Mouse (Mus musculus) ES-E14 (cell line): ENCODE results near the gene Lcn5. TPM values are rescaled to one million over a fixed set of nuclear protein-coding genes. Genes with fewer than 3 reads are reported as not detected.

Experiments used
- total RNA-seq: library from RNA; depleted of rRNA; stranded (reverse); fragments of 300-350 nt; gene quantifications from 2 replicates; pipeline ENCODE4 v1.2.3, GENCODE M21; 2012; rRNA removed

Lcn5 gene
- total RNA-seq, 1 experiment, result not detected

Other genes with a start within 250 kb of the Lcn5 start
- gene Fut7, start 234.7 kb upstream of the Lcn5 start, total RNA-seq, result 0.37 TPM in 1 of 2 replicates, not detected in the other
- gene Abca2, start 229.2 kb upstream of the Lcn5 start, total RNA-seq, result 12.6 and 21.9 TPM in 2 replicates
- gene Clic3, start 201.1 kb upstream of the Lcn5 start, total RNA-seq, result 0.32 and 1.5 TPM in 2 replicates
- 4.8 and 7.2 TPM in 2 replicates for gene Paxx, start 196.9 kb upstream of the Lcn5 start, total RNA-seq
- 0.98 and 1.3 TPM in 2 replicates for gene Ptgds, start 187.9 kb upstream of the Lcn5 start, total RNA-seq
- not detected in 2 replicates for gene Lcn12, start 164.0 kb upstream of the Lcn5 start, total RNA-seq
- gene Fbxw5, start 157.2 kb upstream of the Lcn5 start, total RNA-seq, result 24.5 and 33.3 TPM in 2 replicates
- gene C8g, start 156.2 kb upstream of the Lcn5 start, total RNA-seq, result 2.1 and 4.7 TPM in 2 replicates
- 7.9 and 9.1 TPM in 2 replicates for gene Traf2, start 111.0 kb upstream of the Lcn5 start, total RNA-seq
- gene Edf1, start 100.1 kb upstream of the Lcn5 start, total RNA-seq, result 142 and 179 TPM in 2 replicates
- 4.1 and 9.7 TPM in 2 replicates for gene Mamdc4, start 83.1 kb upstream of the Lcn5 start, total RNA-seq
- 29.9 and 39.4 TPM in 2 replicates for gene Phpt1, start 82.7 kb upstream of the Lcn5 start, total RNA-seq
- 0.36 and 1.2 TPM in 2 replicates for gene Ajm1, start 76.2 kb upstream of the Lcn5 start, total RNA-seq
- gene Rabl6, start 49.4 kb upstream of the Lcn5 start, total RNA-seq, result 45.8 and 62.1 TPM in 2 replicates
- gene Ccdc183, start 40.3 kb upstream of the Lcn5 start, total RNA-seq, result 0.04 TPM in 1 of 2 replicates, not detected in the other
- 6.7 and 10.9 TPM in 2 replicates for gene Tmem141, start 35.9 kb upstream of the Lcn5 start, total RNA-seq
- gene Fcna, start 29.9 kb upstream of the Lcn5 start, total RNA-seq, result not detected in 2 replicates
- gene Lcn8, start 4.8 kb upstream of the Lcn5 start, total RNA-seq, result not detected in 2 replicates
- gene Lcn6, start 18.8 kb downstream of the Lcn5 start, total RNA-seq, result not detected in 2 replicates
- not detected in 2 replicates for gene Lcn10, start 24.8 kb downstream of the Lcn5 start, total RNA-seq
- gene Obp2a, start 42.1 kb downstream of the Lcn5 start, total RNA-seq, result not detected in 2 replicates
- 8.2 and 13.0 TPM in 2 replicates for gene Bmyc, start 48.8 kb downstream of the Lcn5 start, total RNA-seq
- not detected in 2 replicates for gene Obp2b, start 79.1 kb downstream of the Lcn5 start, total RNA-seq
- gene Lcn3, start 107.6 kb downstream of the Lcn5 start, total RNA-seq, result not detected in 2 replicates
- gene Lcn11, start 119.1 kb downstream of the Lcn5 start, total RNA-seq, result not detected in 2 replicates
- gene Gm13539, start 124.3 kb downstream of the Lcn5 start, total RNA-seq, result not detected in 2 replicates
- gene Glt6d1, start 157.9 kb downstream of the Lcn5 start, total RNA-seq, result not detected in 2 replicates
- gene Lcn9, start 165.2 kb downstream of the Lcn5 start, total RNA-seq, result not detected in 2 replicates
- gene Sohlh1, start 189.3 kb downstream of the Lcn5 start, total RNA-seq, result 0.16 and 0.22 TPM in 2 replicates
- 2.0 and 3.0 TPM in 2 replicates for gene Kcnt1, start 205.8 kb downstream of the Lcn5 start, total RNA-seq